Mouse (Mus musculus) left cerebral cortex, adult 2 months (tissue): ENCODE data around the gene Pik3r1. TPM values are rescaled to one million over a fixed set of nuclear protein-coding genes. Genes with fewer than 3 reads are reported as not detected.

Experiments used
- DNase-seq, 2 experiments: peaks; one replicate each; pipeline ENCODE4 v3.0.0; 2021 to 2022; ENCODE audit warnings: low spot score in 2 of 2, mixed read lengths in 1 of 2; ENCODE audit errors: extremely low spot score in 1 of 2
- H3K27ac ChIP-seq: fragments of 200-600 bp; 2 replicates; pipeline ENCODE4 v1.8.1; 2022
- H3K4me3 ChIP-seq: fragments of 200-600 bp; 2 replicates; pipeline ENCODE4 v1.8.1; 2022
- CTCF ChIP-seq: fragments of 200-600 bp; IDR thresholded peaks from 2 replicates; pipeline ENCODE4 v1.8.1; 2022; ENCODE audit warnings: antibody characterized with exemption, mild to moderate bottlenecking, moderate library complexity
- intact Hi-C: fragments of 180-260 bp; cut with DNase I; formaldehyde crosslinking; loops from one replicate; pipeline ENCODE4 v1.15.1; 2025
- total RNA-seq, 2 experiments: library from RNA; stranded (reverse); gene quantifications; 2 replicates each; pipeline ENCODE4 v1.2.3; 2021

The Pik3r1 gene
- total RNA-seq, 2 experiments from 2014 or later: 136 to 159 TPM

DNA sequence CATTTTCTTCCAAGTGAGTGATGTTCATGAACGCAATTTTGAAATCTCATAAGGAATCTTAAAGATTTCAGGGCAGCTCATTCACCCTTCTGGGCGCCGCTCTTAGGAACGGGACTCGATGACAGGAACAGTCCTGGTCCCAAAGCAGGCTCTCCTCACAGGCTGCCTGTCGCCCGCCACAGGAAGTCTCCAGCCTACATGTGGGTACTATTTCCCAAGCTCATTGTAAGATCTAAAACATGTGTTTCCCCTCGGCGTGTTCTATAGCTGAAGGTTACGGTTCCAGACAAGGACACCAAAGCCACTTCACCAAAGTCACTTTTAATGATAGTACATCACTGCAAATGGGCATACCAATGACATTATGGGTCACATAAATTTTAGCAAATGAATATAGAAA lies 35.3 kb downstream of the Pik3r1 start:
- no peak for TF ChIP-seq CTCF
- DNase-seq: no peak
- Histone ChIP-seq H3K27ac (no peak overlapping the region), H3K4me3 (no peak overlapping the region)
- intact Hi-C loops: loop anchor here (10.0 kb wide), 1 partner anchor 512 kb away; no protein-coding TSS in a partner anchor

DNA sequence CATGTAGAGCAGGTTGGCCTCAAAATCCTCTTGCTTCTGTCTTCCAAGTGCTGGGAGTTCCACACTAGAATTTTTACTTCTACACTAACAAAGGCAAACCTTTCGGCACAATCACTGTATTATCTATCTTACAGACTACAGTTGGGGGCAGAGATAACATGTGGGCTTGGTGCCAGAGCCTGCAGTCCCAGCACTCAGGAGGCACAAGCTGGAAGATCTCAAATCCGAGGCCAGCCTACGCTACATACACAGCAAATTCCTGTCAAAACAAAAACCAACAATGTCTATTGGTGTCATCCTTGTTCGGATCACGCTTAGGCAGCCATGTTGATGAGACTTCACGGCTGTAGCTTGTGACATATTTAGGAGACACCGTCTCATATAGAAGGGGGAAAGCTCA lies 36.2 kb downstream of the Pik3r1 start:
- no peak for TF ChIP-seq CTCF
- Histone ChIP-seq H3K4me3 (no peak overlapping the region), H3K27ac (no peak overlapping the region)
- intact Hi-C loops: loop anchor here (10.0 kb wide), 1 partner anchor 513 kb away; no protein-coding TSS in a partner anchor
- no peak for DNase-seq

DNA sequence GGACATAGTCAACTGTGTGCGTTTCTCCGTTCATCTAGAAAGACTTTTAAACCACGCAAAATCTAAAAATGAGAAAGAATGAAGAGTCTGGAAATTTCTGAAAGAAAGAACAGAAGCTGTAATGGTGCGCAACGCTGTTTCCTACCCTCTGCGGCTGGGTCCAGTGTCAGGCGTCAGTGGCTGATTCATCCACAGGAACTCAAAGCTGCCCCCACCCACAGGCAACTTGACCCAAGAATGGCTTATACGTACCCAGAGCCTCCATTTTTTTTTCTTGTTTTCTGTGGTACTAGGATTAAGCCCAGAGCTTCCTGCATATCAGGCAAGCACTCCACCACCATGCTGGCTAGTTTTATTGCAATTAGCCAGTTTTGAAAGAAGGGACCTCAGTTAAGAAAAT lies 37.7 kb downstream of the Pik3r1 start:
- intact Hi-C loops: loop anchor here (10.0 kb wide), 1 partner anchor 514 kb away; no protein-coding TSS in a partner anchor
- no peak for DNase-seq
- H3K4me3 ChIP-seq: no peak overlapping the region
- TF ChIP-seq CTCF: no peak
- H3K27ac ChIP-seq: no peak overlapping the region

DNA sequence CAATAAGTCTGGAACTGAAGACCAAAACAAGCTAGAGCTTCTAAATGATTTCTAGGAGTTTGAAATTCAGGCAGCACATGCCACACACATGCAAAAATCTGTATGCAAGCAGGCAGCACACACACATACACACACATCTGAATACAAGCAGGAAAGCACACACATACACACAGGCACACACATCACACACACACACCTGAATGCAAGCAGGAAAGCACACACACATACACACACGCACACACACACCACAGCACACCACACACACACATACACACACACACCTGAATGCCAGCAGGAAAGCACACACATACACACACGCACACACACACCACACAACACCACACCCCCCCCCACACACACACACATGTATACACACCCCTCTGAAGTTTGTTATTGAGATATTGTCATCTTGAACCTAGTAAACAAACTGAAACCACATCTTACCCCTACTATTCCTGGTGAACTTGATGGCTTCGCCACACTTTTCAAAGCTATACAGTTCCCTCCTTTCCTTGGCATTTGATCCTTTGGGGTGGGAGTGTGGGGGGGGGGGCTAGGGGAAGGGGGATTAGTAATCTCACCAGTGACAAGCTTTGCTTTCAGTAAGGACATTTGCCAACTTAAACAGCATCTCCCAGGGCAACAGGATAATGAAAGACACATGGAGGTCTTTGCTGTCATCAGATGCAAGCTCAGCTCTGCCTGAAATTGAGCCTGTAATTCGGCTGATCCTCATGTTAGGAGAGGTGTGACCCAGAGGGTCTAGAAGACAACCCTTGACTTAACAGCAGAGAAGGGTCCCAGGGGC lies 38.6 kb downstream of the Pik3r1 start:
- no peak overlapping the region for H3K27ac ChIP-seq
- no peak for TF ChIP-seq CTCF
- no peak overlapping the region for H3K4me3 ChIP-seq
- DNase-seq: no peak
- intact Hi-C loops: loop anchor here (2.0 to 10.0 kb wide), 2 partner anchors 515 to 915 kb away; no protein-coding TSS in a partner anchor

DNA sequence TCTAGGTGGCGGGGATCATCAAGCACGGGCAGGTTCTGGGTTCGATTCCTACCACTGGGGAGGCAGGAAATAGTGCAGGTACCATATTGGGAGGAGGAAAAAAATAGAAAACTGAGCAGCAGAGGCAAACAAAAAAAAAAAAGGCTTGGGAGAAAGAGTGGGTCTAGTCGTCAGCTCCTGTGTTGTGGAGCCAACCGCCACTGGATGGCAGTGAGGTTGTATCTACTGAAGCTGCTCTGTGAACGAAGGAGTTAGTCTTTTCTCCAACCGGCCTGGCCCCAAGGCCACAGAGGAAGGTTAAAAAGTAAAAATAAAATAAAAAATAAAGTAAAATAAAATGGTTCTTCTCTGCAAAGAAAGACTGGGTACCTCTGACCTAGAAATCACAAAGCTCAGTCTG lies 39.2 kb downstream of the Pik3r1 start:
- intact Hi-C loops: loop anchor here (2.0 kb wide), 1 partner anchor 916 kb away; no protein-coding TSS in a partner anchor
- DNase-seq: no peak
- Histone ChIP-seq H3K4me3 (no peak overlapping the region), H3K27ac (no peak overlapping the region)
- TF ChIP-seq CTCF: peak; percentile 68

DNA sequence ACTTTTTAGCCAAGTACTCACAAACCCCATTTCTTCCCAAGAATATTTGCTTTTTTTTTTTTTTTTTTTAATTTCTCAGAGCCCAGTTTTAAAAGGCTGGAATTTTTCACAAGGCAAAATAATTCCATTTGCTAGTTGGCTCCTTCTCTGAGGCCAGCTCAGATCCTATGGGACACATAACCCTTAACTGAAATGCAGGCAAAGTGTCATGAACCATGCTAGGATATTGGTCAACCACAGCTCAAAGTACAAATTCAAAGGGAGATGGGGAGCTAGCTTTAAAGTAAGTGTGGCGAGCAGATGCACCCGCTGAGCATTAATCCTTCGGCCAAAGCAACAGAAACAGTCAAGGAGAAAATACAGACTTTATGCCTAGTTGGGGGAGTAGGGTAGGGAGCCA lies 39.7 kb downstream of the Pik3r1 start:
- intact Hi-C loops: loop anchor here (2.0 kb wide), 1 partner anchor 917 kb away; no protein-coding TSS in a partner anchor
- Histone ChIP-seq H3K4me3 (no peak overlapping the region), H3K27ac (no peak overlapping the region)
- no peak for TF ChIP-seq CTCF
- no peak for DNase-seq

DNA sequence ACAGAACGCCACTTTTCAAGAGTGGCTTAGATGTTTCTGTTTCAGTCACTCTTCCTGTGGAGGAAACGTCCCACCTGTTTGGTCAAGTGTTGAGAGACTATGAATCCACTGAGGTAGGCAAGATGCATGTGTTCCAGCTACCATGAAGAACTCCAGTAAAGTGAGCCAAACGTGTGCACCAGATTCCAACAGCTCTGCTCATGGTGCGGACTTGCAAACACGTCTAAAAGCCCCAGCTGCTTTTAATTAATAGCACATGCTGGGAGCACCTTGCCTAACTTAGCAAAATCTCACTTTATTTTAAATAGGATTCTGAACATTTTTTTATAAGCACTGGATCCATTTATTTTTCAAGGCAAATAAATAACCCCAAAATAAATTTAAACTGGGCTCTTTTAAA lies 40.2 kb downstream of the Pik3r1 start:
- no peak for TF ChIP-seq CTCF
- no peak overlapping the region for H3K27ac ChIP-seq
- no peak overlapping the region for H3K4me3 ChIP-seq
- intact Hi-C loops: loop anchor here (2.0 kb wide), 1 partner anchor 917 kb away; no protein-coding TSS in a partner anchor
- no peak for DNase-seq

DNA sequence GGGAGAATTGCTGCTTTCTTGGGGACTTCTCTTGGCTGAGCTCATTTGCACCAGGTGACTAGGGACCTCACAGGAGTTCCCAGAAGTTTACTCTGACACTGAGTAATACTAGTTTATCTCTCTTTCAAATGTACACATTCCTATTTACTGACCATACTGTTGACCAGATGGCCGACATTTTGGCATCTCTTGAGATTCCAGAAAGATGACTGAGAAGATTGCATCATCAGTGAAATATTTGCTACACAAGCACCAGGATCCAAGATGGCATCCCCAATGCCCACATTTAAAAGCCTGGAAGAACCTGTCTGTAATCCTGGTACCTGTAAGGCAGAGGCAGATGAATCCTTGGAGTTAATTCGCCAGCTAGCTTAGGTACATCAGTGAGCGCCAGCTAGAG lies 41.1 kb downstream of the Pik3r1 start:
- DNase-seq: no peak
- no peak for TF ChIP-seq CTCF
- no peak overlapping the region for H3K27ac ChIP-seq
- intact Hi-C loops: no loop called here
- no peak overlapping the region for H3K4me3 ChIP-seq

DNA sequence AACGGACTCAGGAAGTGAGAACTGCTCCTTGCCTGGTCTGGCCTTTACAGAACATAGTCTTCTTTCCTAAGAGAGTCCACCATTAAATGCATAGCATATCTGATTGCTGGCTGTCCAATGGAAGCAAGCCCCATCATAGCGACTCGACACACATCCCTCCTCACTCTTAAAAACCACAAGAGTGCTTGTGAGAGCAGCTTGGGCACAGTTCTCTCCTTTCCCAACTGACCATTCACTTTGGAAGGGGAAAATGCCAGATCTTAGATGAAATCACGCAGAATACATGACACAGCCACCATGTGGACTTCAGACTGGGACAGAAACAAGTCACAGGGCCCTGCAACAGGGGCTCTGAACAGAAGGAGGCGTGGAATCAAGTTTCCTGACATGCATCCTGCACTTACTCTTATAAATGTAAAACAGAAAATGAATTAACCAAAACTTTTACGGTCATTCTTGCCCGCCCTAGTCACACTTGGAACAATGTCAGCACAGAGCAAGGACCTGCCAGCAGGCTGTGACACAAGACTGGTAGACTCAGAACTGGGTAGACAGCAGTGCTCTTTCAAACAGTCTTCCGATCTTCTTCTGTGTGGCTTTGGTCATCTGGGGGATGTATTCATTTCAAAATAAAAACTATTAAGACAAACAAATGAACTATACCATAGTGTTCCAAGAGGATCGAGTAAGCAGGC lies 46.0 kb downstream of the Pik3r1 start:
- intact Hi-C loops: no loop called here
- TF ChIP-seq CTCF: no peak

DNA sequence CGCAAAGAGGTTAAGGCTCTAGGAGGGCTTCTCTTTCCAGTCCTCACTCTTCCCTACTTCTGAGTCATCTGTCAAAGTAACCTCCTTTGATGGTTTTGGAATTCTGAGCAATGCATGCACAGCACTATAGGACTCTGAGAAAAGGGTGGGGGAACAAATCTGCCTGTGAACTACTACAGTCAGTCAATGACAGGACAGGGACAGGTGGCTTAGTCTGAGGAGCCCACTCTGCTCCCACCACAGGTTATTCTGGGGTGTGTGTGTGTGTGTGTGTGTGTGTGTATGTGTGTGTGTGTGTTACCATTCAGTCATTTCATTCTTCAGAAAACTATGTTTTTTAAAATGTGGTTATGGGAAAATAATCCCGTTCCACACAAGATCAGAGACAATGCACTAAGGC lies 46.9 kb downstream of the Pik3r1 start:
- DNase-seq: no peak
- TF ChIP-seq CTCF: no peak
- Histone ChIP-seq H3K27ac (no peak overlapping the region), H3K4me3 (no peak overlapping the region)
- intact Hi-C loops: no loop called here

More for the DNA sequence above, 46.0 kb downstream of the Pik3r1 start:
- no peak overlapping the region for H3K4me3 ChIP-seq
- no peak overlapping the region for H3K27ac ChIP-seq
- DNase-seq: no peak

DNA sequence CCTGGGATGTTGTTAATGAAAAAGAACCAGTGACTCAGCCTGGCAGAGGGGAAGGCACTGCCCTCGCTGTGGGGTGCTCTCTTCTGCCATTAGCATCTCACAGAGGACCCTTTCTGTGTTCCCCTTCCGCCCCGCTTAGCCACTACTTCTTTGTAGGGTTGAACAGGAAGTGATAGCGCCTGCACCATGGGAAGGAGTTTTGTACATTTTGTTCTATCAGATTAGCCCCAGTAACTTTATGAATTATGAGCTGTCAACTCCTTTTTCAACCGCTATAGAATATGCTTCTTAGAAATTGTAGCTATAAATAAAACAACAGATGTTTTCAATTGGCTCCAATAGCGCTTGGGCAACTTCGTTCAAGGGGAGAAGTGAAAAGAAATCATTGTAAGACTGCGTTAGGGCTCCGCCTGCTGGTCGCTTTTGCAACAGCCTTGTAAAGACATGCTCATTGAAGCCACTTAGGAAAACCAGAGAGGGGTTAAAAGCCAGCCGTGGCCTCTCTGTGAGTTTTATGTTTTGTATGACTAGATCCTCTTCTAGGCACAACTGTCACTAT lies 48.6 kb downstream of the Pik3r1 start:
- Histone ChIP-seq H3K4me3 (peak overlapping the region; percentile 17; the same call in 1 of the 2 replicates), H3K27ac (peak overlapping the region; percentile 63)
- DNase-seq: peak; percentile 73 to 85
- intact Hi-C loops: loop anchor here (5.0 to 10.0 kb wide), 2 partner anchors 872 to 975 kb away; partner anchors contain the start of gene Mrps36
- TF ChIP-seq CTCF: peak; percentile 85

DNA sequence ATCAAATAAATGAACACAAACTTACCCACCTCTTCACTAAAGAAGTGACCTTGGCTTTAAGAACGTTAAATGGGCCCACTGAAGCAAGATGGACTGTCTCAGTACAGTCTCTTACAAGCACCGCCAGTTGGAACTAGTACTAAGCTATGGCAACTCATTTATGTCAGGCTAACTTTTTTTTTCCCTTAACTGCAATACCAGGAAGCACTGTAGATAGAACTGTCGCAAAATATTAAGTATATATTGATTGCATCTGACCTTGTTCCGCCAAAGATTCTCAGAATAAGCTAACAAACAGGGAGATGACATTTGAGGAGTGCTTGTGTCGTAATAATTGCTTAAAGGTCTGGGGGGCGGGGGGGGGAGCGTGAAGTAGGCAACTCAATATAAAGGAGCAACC lies 49.3 kb downstream of the Pik3r1 start:
- Histone ChIP-seq H3K27ac (no peak overlapping the region; the same call in 1 of the 2 replicates), H3K4me3 (no peak overlapping the region)
- intact Hi-C loops: loop anchor here (5.0 to 10.0 kb wide), 2 partner anchors 871 to 974 kb away; partner anchors contain the start of gene Mrps36
- TF ChIP-seq CTCF: no peak
- DNase-seq: no peak
